Mouse (Mus musculus) kidney, embryonic 16.5 days (tissue): ENCODE measurements around the gene Aven. TPM values are rescaled to one million over a fixed set of nuclear protein-coding genes. Genes with fewer than 3 reads are reported as not detected.

Experiments
- ATAC-seq: fragments of 200-750 bp; cut with Nextera tagmentation; 2 replicates; pipeline ENCODE4 v1.8.0; 2017; ENCODE audit warnings: moderate TSS enrichment; ENCODE audit not compliant: low FRiP score, low TSS enrichment
- H3K27ac ChIP-seq: fragments of 300-500 bp; sonication (generic); 2 replicates; pipeline ENCODE4 v1.5.1; 2014; ENCODE audit warnings: low read length
- H3K27me3 ChIP-seq: fragments of 300-500 bp; sonication (generic); 2 replicates; pipeline ENCODE4 v1.6.1; 2014; ENCODE audit warnings: low read length, control low read depth, mixed read lengths; ENCODE audit not compliant: insufficient read depth
- H3K36me3 ChIP-seq: fragments of 300-500 bp; sonication (generic); 2 replicates; pipeline ENCODE4 v1.6.1; 2014; ENCODE audit warnings: low read length, control low read depth, mixed read lengths; ENCODE audit not compliant: insufficient read depth
- H3K4me1 ChIP-seq: fragments of 300-500 bp; sonication (generic); 2 replicates; pipeline ENCODE4 v1.6.1; 2014; ENCODE audit warnings: low read length, control low read depth, mixed read lengths; ENCODE audit not compliant: insufficient read depth
- H3K4me2 ChIP-seq: fragments of 300-500 bp; sonication (generic); replicated peaks from 2 replicates; pipeline ENCODE4 v1.6.1; 2014; ENCODE audit warnings: low read depth, low read length
- H3K4me3 ChIP-seq: fragments of 300-500 bp; sonication (generic); 2 replicates; pipeline ENCODE4 v1.5.1; 2014; ENCODE audit warnings: mild to moderate bottlenecking, low read length
- H3K9ac ChIP-seq: fragments of 300-500 bp; sonication (generic); replicated peaks from 2 replicates; pipeline ENCODE4 v1.6.1; 2014; ENCODE audit warnings: low read length
- H3K9me3 ChIP-seq: fragments of 300-500 bp; sonication (generic); 2 replicates; pipeline ENCODE4 v1.6.1; 2016; ENCODE audit warnings: low read length, control low read depth
- WGBS: fragments of 180-500 bp; shearing (Covaris S2); extraction: QIAGEN DNeasy Blood & Tissue Kit; methylation state at CpG from one replicate; pipeline ENCODE4 v1.1.7; 2014; 5-methylcytosine and 5-hydroxymethylcytosine counted together
- polyA plus RNA-seq: library from polyadenylated mRNA; unstranded; fragments of >200 nt; fragmentation: Nextera tagmentation; extraction: Ambion mirVana; gene quantifications from 2 replicates; pipeline ENCODE4 v1.2.1, GENCODE M21; 2015

Aven gene
- polyA plus RNA-seq, 1 experiment from 2014 or later, result 7.3 TPM

DNA sequence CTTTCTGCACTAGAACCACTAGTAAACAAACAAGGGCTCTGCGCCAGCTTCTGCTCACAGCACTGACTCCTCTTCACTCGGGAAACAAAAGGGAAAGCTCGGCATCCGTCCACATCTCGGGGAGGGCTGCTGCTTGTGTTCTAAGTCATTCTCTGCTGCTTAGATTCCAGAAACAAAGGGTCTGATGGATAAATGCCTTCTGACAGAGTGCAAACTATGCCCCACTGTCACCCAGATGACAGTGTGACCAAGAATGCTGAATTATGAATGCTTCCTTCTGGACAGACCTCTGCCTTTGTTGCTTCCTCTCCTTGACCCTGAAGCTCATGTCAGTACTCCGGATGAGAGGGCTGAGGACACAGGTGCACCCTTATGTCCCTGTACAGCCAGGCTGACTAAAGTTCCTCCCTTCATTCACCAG lies 98.7 kb downstream of the Aven start:
- H3K4me3 ChIP-seq, result no peak overlapping the region
- no peaks in the 10 kb centered on the region for H3K36me3 ChIP-seq
- H3K9ac ChIP-seq, result no peak overlapping the region
- no peak overlapping the region for H3K27ac ChIP-seq
- no peak for ATAC-seq
- H3K9me3 ChIP-seq, result no peaks in the 10 kb centered on the region
- H3K27me3 ChIP-seq, result no peaks in the 10 kb centered on the region
- WGBS, result 65% methylated on average over 6 of the region's 6 CpGs
- no peaks in the 10 kb centered on the region for H3K4me1 ChIP-seq
- no peak overlapping the region for H3K4me2 ChIP-seq

DNA sequence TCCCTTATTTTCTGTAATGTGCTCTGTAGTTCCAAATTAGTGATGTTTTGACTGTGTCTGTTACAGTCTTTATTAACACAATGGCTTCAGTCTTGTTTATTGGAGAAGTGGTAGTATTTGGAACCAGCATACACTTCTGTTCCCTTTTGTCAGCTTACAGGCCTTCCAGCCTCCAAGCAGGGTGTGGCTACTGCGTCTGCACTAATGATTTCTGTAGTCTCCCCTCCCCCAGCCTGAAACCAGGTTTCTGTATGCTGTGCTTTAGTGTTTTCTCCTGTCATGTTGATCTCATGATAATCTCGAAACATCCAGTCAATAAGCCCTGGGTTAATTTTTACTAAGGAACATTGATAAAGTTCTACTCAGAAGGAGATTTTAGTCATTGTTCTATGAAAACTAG lies 100.6 kb downstream of the Aven start:
- Histone ChIP-seq H3K4me3 (no peak overlapping the region), H3K27me3 (no peaks in the 10 kb centered on the region), H3K27ac (no peak overlapping the region), H3K4me1 (no peaks in the 10 kb centered on the region), H3K9ac (no peak overlapping the region), H3K9me3 (no peaks in the 10 kb centered on the region), H3K36me3 (no peaks in the 10 kb centered on the region), H3K4me2 (no peak overlapping the region)
- 56% methylated on average over 2 of the region's 2 CpGs for WGBS
- no peak for ATAC-seq

DNA sequence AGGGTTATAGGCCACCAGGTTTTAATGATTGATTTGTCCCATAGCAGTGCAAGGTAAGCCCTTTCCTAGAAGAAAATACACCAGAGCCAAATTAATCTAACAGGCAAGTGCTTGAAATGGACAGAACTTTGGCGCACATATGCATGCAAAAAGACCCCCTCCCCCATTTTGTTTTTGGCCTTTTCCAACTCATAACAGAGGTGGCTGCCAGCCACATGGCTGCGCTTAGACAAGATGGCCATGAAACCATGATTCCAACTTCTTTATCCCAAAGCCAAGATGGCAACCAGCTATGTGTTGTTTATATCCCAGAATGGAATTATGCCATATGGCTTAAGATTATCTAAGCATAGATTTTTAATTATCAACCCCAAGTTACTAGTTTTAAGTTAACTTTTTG lies 101.0 kb downstream of the Aven start:
- 83% methylated on average over 2 of the region's 2 CpGs for WGBS

DNA sequence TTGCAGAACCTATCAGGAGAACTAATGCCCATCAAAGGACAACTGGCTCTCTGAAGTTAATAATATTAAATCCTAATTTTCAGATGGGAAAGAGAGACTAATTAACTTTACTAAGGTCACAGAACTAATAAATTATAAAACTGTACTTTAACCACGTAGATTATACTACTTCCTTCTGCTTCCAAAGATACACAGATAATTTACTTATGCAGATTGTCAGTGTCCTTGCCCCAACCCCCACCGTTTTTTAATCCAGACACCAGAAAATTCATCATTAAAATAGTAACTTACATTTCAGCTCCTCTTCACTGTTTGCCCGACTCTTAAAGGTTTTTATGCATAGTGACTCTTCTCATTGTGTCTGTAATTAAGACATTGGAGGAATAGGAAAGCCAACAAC lies 103.0 kb downstream of the Aven start:
- no peak overlapping the region for H3K4me3 ChIP-seq
- no peaks in the 10 kb centered on the region for H3K4me1 ChIP-seq
- no peaks in the 10 kb centered on the region for H3K9me3 ChIP-seq
- 75% methylated on average over 3 of the region's 3 CpGs for WGBS
- H3K27ac ChIP-seq, result no peak overlapping the region
- H3K4me2 ChIP-seq, result no peak overlapping the region
- H3K36me3 ChIP-seq, result no peaks in the 10 kb centered on the region
- no peak for ATAC-seq
- H3K9ac ChIP-seq, result no peak overlapping the region
- no peaks in the 10 kb centered on the region for H3K27me3 ChIP-seq

More for the DNA sequence above, 101.0 kb downstream of the Aven start:
- Histone ChIP-seq H3K4me3 (no peak overlapping the region), H3K9ac (no peak overlapping the region), H3K9me3 (no peaks in the 10 kb centered on the region), H3K36me3 (no peaks in the 10 kb centered on the region), H3K27me3 (no peaks in the 10 kb centered on the region), H3K4me2 (no peak overlapping the region), H3K27ac (no peak overlapping the region), H3K4me1 (no peaks in the 10 kb centered on the region)
- ATAC-seq, result no peak

DNA sequence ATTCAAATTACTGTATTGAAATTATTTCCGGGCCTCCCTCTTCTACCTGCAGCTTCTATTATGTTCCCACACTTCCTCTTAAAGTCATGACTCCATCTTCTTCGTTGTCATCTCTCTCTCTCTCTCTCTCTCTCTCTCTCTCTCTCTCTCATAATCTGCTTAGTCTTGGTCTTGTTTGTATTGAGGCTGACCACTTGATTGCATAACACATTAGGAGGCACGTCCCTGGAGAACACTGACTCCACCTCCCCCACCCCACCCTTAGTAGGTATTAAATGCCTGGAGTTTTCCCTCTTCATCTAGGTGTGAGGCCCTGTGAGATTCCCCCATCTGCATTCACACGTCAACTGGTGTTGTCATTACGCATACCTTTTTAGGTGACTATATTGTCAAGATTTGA lies 103.7 kb downstream of the Aven start:
- ATAC-seq, result no peak
- Histone ChIP-seq H3K27me3 (no peaks in the 10 kb centered on the region), H3K27ac (no peak overlapping the region), H3K9me3 (no peaks in the 10 kb centered on the region), H3K4me3 (no peak overlapping the region), H3K4me1 (no peaks in the 10 kb centered on the region), H3K4me2 (no peak overlapping the region), H3K36me3 (no peaks in the 10 kb centered on the region), H3K9ac (no peak overlapping the region)
- 79% methylated on average over 5 of the region's 5 CpGs for WGBS

DNA sequence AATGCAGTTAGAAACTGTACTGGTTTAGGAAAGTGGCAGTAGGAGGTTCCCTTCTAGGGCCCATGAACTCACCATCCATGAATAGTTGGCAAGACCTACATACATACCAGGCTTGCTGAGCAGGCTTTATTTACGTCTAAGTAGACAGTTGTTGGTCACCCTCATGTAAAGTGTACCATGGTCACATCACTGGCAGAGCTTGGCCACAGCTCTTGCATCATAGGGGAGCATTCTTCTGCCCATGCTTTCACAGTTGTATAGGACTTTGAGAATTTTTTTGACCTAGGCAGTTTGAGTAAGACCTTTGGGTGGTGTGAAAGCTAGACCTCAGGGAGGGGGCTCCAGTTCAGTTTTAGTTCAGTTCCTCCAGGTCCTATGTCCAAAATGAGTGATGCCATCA lies 104.3 kb downstream of the Aven start:
- no peak for ATAC-seq
- no peaks in the 10 kb centered on the region for H3K9me3 ChIP-seq
- no peaks in the 10 kb centered on the region for H3K4me1 ChIP-seq
- no peaks in the 10 kb centered on the region for H3K27me3 ChIP-seq
- no peak overlapping the region for H3K4me3 ChIP-seq
- H3K36me3 ChIP-seq, result no peaks in the 10 kb centered on the region
- H3K4me2 ChIP-seq, result no peak overlapping the region
- no peak overlapping the region for H3K27ac ChIP-seq
- 91% methylated on average over 1 of the region's 1 CpGs for WGBS
- no peak overlapping the region for H3K9ac ChIP-seq

DNA sequence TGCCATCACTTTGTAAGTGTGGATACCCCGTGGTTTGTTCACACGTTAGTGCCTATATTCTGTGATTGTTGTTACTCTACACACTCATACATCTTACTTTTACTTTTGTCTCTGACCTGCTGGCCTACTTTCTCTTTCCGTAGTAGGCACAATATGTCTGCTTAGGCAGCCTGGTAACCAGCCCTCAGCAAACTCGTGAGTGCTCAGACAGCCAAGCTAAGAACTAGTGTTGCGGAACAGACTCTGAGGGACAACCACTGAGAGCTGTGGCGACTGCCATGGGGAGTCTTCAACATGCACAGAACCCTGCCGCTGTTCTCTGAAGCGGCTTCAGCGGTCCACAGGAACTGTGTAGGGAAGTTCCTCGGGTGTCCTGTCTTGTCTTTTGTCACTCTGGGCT lies 107.5 kb downstream of the Aven start:
- WGBS, result 72% methylated on average over 10 of the region's 10 CpGs
- no peaks in the 10 kb centered on the region for H3K9me3 ChIP-seq
- no peaks in the 10 kb centered on the region for H3K36me3 ChIP-seq
- no peak overlapping the region for H3K9ac ChIP-seq
- no peaks in the 10 kb centered on the region for H3K4me1 ChIP-seq
- H3K27me3 ChIP-seq, result no peaks in the 10 kb centered on the region
- H3K4me2 ChIP-seq, result no peak overlapping the region
- H3K27ac ChIP-seq, result no peak overlapping the region
- ATAC-seq, result peak; percentile 49; the same call in 1 of the 2 replicates
- no peak overlapping the region for H3K4me3 ChIP-seq

DNA sequence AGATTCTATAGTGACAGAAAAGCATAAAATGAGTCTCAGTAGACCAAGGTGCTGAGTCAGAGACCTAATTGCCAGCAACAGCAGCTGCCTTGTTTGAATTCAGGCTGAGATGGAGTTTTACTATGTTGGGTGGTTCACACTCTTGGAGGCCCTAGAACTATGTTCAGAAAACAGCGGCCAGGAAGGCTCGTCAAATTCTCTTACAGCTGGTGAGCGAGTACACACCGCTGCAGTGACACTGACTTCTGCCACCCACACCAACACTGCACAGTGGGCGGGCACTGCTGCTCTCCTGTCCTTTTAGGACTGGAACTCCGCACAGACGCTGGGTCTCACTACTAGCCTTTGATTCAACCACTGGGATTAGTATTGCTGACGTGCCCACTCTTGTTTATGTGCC lies 109.7 kb downstream of the Aven start:
- no peak overlapping the region for H3K27ac ChIP-seq
- ATAC-seq, result no peak
- H3K9me3 ChIP-seq, result no peaks in the 10 kb centered on the region
- H3K4me2 ChIP-seq, result no peak overlapping the region
- no peak overlapping the region for H3K4me3 ChIP-seq
- no peak overlapping the region for H3K9ac ChIP-seq
- WGBS, result 52% methylated on average over 8 of the region's 8 CpGs
- H3K36me3 ChIP-seq, result no peaks in the 10 kb centered on the region
- no peaks in the 10 kb centered on the region for H3K27me3 ChIP-seq
- no peaks in the 10 kb centered on the region for H3K4me1 ChIP-seq

DNA sequence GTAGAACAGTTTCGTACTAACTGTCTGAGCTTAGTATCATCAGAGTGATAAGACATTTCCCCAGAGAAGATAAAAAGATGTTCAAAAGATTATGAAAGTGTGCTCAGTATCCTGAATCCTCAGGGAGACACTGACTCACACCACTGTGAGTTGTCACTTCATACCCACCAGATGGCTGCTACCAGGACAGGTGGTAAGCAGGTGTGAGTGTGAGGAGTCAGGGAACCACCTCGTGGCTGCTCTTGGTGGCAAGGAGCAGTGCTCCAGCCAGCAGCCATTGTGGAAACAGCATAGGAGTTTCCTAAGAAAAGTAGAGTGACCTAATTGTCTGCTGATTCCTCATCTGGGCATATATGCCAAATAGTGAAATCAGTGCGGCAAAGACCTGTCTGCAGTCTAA lies 113.8 kb downstream of the Aven start:
- Histone ChIP-seq H3K27ac (no peak overlapping the region), H3K4me1 (no peaks in the 10 kb centered on the region), H3K27me3 (no peaks in the 10 kb centered on the region), H3K4me2 (no peak overlapping the region), H3K4me3 (no peak overlapping the region), H3K9ac (no peak overlapping the region), H3K36me3 (0 out of 2 replicates have a peak, but pooled peaks cover 3% of the 10 kb centered on the region), H3K9me3 (peaks cover 6% of the 10 kb centered on the region)
- ATAC-seq, result no peak
- WGBS, result 80% methylated on average over 3 of the region's 3 CpGs

DNA sequence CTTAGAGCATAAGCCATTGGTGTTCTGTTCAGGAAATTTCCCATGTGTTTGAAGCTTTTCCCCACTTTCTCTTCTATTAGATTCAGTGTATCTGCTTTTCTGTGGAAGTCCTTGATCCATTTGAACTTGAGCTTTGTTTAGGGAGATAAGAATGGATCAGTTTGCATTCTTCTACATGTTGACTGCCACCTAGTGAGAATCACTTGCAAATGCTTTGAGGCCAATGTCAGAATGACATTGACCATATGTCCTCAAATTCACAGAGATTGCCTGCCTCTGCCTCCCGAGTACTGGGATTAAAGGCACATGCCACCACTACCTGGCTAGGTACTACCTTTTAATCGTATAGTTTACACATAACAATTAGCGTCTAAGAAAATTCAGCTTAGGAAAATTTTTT lies 119.9 kb downstream of the Aven start:
- Histone ChIP-seq H3K4me3 (no peak overlapping the region), H3K9me3 (peaks cover 6% of the 10 kb centered on the region), H3K4me2 (no peak overlapping the region), H3K36me3 (0 out of 2 replicates have a peak, but pooled peaks cover 3% of the 10 kb centered on the region), H3K27me3 (no peaks in the 10 kb centered on the region), H3K9ac (no peak overlapping the region), H3K27ac (no peak overlapping the region), H3K4me1 (no peaks in the 10 kb centered on the region)
- ATAC-seq, result no peak
- 77% methylated on average over 3 of the region's 3 CpGs for WGBS

DNA sequence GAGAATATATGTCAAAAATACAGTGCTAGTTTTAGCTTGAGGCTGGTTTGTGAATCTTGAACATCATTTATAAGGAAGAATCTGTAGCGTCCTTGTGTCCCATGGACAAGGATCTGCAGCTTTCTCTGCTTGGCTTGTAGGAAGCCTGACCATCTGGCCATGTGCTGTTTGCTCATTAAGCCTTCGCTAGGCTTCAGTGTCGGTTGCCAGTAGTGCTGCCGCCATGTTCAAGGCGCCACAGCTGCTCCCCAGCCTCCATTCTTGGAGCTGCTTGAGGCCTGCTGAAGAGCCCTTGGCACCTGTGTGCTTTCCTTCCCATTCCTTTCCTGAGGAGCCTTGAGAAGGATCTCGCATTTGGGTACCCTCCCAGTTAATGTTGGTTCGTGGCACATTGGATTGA lies 121.6 kb downstream of the Aven start:
- 0 out of 2 replicates have a peak, but pooled peaks cover 3% of the 10 kb centered on the region for H3K36me3 ChIP-seq
- peaks cover 6% of the 10 kb centered on the region for H3K9me3 ChIP-seq
- H3K9ac ChIP-seq, result no peak overlapping the region
- H3K4me3 ChIP-seq, result no peak overlapping the region
- H3K4me2 ChIP-seq, result no peak overlapping the region
- H3K4me1 ChIP-seq, result no peaks in the 10 kb centered on the region
- H3K27me3 ChIP-seq, result no peaks in the 10 kb centered on the region
- 89% methylated on average over 7 of the region's 7 CpGs for WGBS
- H3K27ac ChIP-seq, result no peak overlapping the region
- ATAC-seq, result no peak
